Mouse (Mus musculus): Measurements from ENCODE around the gene Rnf149.
A peak's percentile ranks its signal among the peaks of the same experiment; 100 is the strongest.

Gene Rnf149

GRCm38 (mm10) chr1:39526371-39527167 is 50.6 kb downstream of the Rnf149 start:
- DNase-seq, result no peak

- no peak for DNase-seq
Measured at GRCm38 (mm10) chr1:39525763-39526162, 51.4 kb downstream of the Rnf149 start.

- DNase-seq, result peak; percentile 31
Measured at GRCm38 (mm10) chr1:39522519-39522918, 54.7 kb downstream of the Rnf149 start.

GRCm38 (mm10) chr1:39521326-39521725 is 55.9 kb downstream of the Rnf149 start:
- no peak for DNase-seq

- DNase-seq, result no peak
Measured at GRCm38 (mm10) chr1:39515303-39515991, 61.8 kb downstream of the Rnf149 start.

GRCm38 (mm10) chr1:39512183-39512582 is 65.0 kb downstream of the Rnf149 start:
- DNase-seq, result no peak

- no peak for DNase-seq
Measured at GRCm38 (mm10) chr1:39511775-39512174, 65.4 kb downstream of the Rnf149 start.

- DNase-seq, result no peak
Measured at GRCm38 (mm10) chr1:39505600-39505999, 71.6 kb downstream of the Rnf149 start.

GRCm38 (mm10) chr1:39504261-39504660 is 72.9 kb downstream of the Rnf149 start:
- DNase-seq, result no peak

GRCm38 (mm10) chr1:39502817-39503633 is 74.2 kb downstream of the Rnf149 start:
- DNase-seq, result no peak

All from kidney, adult 18-20 months (tissue).